Mouse (Mus musculus): ENCODE measurements at regions not wholly inside any gene's neighbourhood (a gene's known extent, or its start where the extent isn't known, plus 50 kb on each side); places are given as distances from the start of the nearest gene placed in this dataset.

DNA sequence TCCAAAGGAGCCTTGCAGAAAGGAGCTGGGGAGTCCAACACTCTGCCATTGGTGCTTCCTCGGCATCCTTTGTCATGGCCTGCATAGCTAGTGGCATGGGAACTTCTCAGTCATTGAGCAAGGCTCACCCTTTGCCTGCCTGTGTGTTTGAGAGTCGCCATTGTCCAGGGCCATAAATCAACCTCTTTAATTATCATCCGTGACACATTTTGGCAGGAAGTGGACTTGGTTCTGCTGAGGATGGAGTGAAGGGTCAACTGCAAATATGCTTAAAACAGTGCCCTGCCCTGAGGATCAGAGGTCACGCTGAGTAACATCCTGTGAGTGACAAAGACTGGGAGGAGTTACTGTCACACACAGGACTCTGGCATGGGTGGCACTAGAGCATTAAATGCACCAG lies 151.2 kb downstream of the Chst1 start:
- no peak for DNase-seq (ENCODE audit: low read depth, low spot score)

GRCm38 (mm10) chr2:92751256-92751655 lies 151.7 kb downstream of the Chst1 start:
- DNase-seq (ENCODE audit: low read depth, low spot score), result no peak

- DNase-seq (ENCODE audit: low read depth, low spot score), result peak; percentile 77
Observed at GRCm38 (mm10) chr2:92752156-92752555, 152.6 kb downstream of the Chst1 start.

DNA sequence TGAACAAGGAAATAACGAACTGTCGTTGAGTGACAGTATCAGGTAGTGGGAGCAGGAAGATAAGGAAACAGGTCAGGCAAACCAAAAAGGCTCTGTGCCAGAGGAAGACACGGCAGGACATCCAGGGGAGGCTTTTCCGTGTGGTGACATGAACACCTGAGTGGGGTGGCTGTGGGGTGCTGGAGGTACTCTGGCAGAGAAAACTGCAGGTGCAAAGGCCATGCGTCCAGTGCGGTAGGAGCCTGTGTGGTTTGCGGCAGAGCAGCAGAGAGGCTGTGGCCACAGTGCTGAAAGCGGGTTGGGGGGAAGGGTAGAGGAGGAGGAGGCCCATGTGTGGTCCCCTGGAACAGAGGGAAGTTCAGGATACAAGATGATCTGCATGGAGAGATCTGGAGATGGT lies 153.3 kb downstream of the Chst1 start:
- no peak for DNase-seq (ENCODE audit: low read depth, low spot score)

- no peak for DNase-seq (ENCODE audit: low read depth, low spot score)
Observed at GRCm38 (mm10) chr2:92754505-92755280, 155.2 kb downstream of the Chst1 start.

DNA sequence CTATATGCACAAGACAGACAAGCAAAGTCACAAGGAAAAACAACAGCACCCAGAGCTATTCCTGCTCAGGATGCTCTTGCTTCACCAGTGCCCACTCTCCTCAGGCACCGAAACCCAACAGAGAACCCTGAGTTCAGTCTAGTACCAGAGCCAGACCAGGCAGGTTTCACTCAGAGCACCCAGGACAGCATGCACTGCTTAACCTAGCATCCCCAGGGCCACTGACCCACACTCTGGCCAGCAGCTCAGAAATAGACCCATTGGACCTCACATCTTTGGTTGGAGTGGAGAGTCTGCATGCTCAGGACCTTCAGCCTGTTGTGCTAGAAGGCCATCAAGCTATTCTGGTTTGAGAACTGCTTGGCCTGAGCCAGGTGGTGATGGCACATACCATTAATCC lies 157.0 kb downstream of the Chst1 start:
- no peak for DNase-seq (ENCODE audit: low read depth, low spot score)

DNA sequence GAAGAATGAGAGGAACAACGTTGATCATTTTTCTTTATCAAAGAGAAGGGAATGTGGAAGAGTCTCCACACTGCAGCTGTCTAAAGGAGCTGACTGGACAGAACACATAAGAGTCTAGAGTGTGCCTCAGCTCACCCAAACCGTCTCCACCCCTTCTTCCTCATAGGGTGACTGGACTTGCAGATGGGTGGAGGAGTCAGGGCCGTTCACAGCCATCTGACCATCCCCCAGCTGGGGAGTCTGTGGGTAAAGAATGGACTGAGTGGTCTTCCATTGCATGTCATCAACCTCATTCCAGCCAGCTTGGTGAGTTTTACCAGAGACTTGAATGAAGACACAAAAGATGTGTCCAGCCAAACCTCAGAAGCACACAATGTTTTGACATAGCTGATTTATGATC lies 156.1 kb upstream of the Syt13 start:
- DNase-seq (ENCODE audit: low read depth, low spot score), result no peak

- DNase-seq (ENCODE audit: low read depth, low spot score), result no peak
Observed at GRCm38 (mm10) chr2:92763881-92764635, 150.8 kb upstream of the Syt13 start.

GRCm38 (mm10) chr2:92767476-92768005 lies 147.4 kb upstream of the Syt13 start:
- DNase-seq (ENCODE audit: low read depth, low spot score), result no peak

GRCm38 (mm10) chr2:92768088-92768487 lies 146.8 kb upstream of the Syt13 start:
- no peak for DNase-seq (ENCODE audit: low read depth, low spot score)

DNA sequence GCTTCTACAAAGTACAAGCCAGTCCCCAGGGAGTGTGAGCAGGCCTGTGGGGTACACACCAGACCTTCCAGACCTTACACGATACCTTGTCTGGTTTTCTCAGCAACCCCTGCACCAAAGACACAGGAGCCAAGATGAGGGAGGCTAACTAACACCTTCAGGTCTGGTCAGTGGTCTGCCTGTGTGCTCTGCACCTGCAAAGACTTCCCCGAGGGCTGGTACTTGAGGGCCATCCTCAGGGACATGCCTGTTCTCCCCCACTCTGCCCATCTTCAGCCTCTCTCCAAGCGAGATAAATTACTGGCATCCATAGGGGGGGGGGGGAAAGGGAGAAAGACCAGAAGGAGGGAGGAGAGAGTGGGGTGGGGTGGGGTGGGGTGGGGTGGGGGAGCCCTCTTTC lies 145.8 kb upstream of the Syt13 start:
- no peak for DNase-seq (ENCODE audit: low read depth, low spot score)

DNA sequence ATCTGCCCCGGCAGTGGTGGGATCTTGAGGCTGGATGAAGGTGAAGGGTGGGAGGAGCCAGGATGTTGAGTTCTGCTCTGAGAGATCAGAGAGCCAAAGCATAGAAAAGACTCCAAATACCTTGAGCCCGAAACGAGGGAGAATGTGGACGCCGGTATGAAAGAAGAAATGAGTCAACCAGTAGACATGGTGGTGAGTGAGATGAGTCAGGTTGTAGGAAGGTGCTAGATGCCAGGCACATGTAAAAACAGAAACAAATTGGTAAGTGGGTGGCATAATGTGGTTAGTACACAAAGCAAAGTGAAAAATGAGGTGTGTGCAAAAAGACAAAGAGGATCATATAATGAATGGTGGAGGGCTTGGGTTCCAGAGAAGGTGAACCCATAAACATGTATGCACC lies 144.8 kb upstream of the Syt13 start:
- no peak for DNase-seq (ENCODE audit: low read depth, low spot score)

DNA sequence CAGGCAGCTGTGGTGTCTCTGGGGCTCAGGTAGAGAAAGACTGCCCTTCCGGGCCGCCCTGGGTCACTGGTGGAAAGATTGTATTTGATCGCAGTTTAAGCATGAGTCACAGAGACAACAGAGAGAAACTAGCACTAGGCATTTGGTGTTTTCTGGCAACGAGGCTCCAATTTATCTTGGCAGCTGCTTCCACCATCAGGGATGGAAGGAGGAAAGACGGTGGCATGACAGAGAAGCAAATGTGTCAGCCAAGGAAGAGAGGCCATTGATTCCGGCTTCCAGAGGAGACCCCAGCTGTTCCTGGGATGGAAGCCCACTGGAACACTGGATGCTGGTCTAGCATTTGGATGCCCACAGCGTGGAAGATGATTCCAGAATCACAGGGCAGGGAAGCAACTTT lies 142.3 kb upstream of the Syt13 start:
- DNase-seq (ENCODE audit: low read depth, low spot score), result no peak

GRCm38 (mm10) chr2:92776497-92776896 lies 138.4 kb upstream of the Syt13 start:
- no peak for DNase-seq (ENCODE audit: low read depth, low spot score)

- DNase-seq (ENCODE audit: low read depth, low spot score), result no peak
Observed at GRCm38 (mm10) chr2:92779101-92779500, 135.8 kb upstream of the Syt13 start.

- DNase-seq (ENCODE audit: low read depth, low spot score), result no peak
Observed at GRCm38 (mm10) chr2:92780021-92780420, 134.9 kb upstream of the Syt13 start.

DNA sequence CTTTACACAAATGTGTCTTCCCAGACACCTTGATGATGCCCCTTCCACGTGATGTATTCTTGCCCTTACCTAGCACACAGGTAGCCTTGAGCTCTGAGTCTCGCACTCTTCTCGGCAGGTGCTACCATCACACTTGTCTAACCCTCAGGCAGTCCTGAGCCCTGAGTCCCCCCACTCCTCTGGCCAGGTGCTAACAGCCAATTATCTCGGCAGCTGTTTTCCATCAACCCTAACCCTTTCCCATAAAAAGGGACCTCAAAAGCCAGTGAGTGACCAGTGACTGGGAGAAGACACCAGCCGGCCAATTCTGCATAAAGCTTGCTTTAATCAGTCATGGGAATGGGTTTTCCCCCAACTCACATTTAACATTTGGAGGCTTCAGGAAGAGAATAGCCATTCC lies 133.4 kb upstream of the Syt13 start:
- no peak for DNase-seq (ENCODE audit: low read depth, low spot score)

- DNase-seq (ENCODE audit: low read depth, low spot score), result no peak
Observed at GRCm38 (mm10) chr2:92782621-92783020, 132.3 kb upstream of the Syt13 start.

DNA sequence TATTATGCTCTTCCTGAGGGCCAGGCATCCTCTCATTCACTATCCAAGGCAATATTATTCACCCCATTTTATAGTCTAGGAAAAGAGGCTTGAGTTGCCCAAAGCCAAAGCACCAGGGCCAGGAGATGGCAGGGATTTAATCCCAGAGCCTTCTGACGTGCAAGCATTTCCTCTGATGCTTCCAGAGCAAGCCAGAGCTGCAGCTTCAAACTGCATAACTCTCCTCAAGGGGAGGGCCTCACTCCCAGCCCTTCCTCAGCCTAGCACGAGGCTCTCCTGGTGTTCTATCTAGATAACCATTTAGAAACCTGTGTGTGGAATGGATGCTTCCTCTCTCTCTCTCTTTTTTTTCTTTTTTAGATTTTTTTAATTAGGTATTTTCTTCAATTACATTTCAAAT lies 130.0 kb upstream of the Syt13 start:
- no peak for DNase-seq (ENCODE audit: low read depth, low spot score)

DNA sequence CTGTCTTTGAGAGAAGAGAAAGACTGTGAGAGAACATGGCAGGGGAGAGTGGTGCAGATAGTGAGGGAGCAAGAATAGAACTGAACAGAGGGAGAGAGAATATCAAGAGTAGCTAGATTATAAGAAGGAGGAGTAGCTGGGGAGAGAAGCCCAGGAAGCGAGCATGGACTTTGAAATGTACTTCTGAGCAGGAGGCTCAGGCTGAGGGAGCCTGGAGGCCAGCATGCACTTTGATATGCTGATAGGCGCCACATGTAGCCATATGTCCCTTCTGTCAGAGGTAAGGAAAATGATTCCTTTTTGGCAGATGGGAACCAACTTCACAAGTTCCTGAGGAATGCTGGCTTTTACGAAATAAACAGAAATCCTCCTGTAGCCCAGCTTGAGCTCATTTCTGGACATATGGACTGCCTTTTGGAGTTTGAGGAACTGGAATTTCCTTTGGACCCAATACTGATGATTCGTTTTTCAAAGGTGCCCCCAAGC lies 126.9 kb upstream of the Syt13 start:
- no peak for DNase-seq (ENCODE audit: low read depth, low spot score)

DNA sequence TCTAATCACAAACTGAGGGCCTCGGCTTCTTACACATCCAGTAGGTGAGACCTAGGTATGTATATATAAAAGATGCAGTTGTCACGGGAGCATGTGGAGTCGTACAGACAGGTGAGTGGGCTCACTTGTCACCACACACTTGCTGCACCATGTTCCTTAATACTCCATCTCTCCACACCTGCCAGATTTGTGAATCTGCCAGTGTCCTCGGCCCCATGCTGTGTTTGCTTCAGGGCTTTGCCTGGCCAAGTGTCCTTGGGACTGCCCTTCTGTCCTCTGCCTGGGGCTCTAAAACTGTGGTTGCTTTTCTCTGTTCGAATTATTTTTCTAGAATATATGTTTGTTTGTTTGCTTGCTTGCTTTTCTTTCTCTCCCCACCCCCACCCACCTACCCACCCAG lies 126.0 kb upstream of the Syt13 start:
- DNase-seq (ENCODE audit: low read depth, low spot score), result no peak

GRCm38 (mm10) chr2:92790374-92790773 lies 124.5 kb upstream of the Syt13 start:
- DNase-seq (ENCODE audit: low read depth, low spot score), result no peak

DNA sequence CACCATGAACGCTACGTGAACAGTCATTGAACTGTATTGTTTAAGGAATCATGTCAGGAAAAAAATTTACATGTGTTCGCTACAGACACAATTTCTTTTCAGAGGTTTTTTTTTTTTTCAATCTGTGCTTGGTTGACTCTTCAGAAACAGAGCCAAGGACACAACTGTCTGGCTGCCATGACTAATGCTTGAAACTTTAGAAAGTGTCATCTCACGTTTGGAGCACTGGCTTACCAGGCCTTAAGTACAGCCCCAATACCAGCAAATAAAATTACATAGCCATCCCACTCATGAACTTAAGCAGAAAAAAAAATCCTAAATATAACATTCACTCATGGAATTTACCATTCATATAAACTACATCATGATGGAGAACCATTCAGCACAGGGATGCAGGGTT lies 115.1 kb upstream of the Syt13 start:
- DNase-seq (ENCODE audit: low read depth, low spot score), result no peak
